Mouse (Mus musculus) macrophage (primary cell): Measurements from ENCODE around the gene Olfr572. TPM values are rescaled to one million over a fixed set of nuclear protein-coding genes. Genes with fewer than 3 reads are reported as not detected.

Experiments used
- H3K27ac ChIP-seq: fragments of 350-480 bp; formaldehyde crosslinking; 2 replicates; pipeline ENCODE4 v1.9.0; 2021
- H3K36me3 ChIP-seq: fragments of 350-480 bp; formaldehyde crosslinking; 2 replicates; pipeline ENCODE4 v1.9.0; 2021; ENCODE audit errors: inconsistent target
- H3K4me3 ChIP-seq: fragments of 350-480 bp; formaldehyde crosslinking; 2 replicates; pipeline ENCODE4 v1.9.0; 2021; ENCODE audit errors: inconsistent target
- H3K79me2 ChIP-seq: fragments of 350-480 bp; formaldehyde crosslinking; 2 replicates; pipeline ENCODE4 v1.9.0; 2021; ENCODE audit errors: inconsistent target
- WGBS: methylation state at CpG from one replicate; pipeline ENCODE4 v1.1.7; 2026; ENCODE audit warnings: inconsistent platforms; ENCODE audit not compliant: missing documents; 5-methylcytosine and 5-hydroxymethylcytosine counted together
- polyA plus RNA-seq: library from polyadenylated mRNA; stranded (reverse); fragments of 250-400 nt; gene quantifications from 3 replicates; pipeline ENCODE4 v1.2.4, GENCODE M21; 2018; ENCODE audit warnings: inconsistent platforms
- total RNA-seq, 78 experiments: library from RNA; depleted of rRNA; stranded (reverse); fragments of 250-400 nt; gene quantifications; 1 replicate in 9 of 78; 2 replicates in 24 of 78; 3 replicates in 43 of 78; 4 replicates in 2 of 78; pipeline ENCODE4 v1.2.4; 2018; ENCODE audit warnings: inconsistent platforms in 56 of 78

Gene Olfr572
- total RNA-seq (2018; cell fraction: chromatin; rRNA removed), result not detected
- total RNA-seq (2018; cell fraction: cytosol; rRNA removed), result not detected
- total RNA-seq (2018; cell fraction: nucleus; rRNA removed), result not detected
- not detected in 3 replicates for polyA plus RNA-seq

- no peaks in the 10 kb centered on the region for H3K36me3 ChIP-seq
- WGBS, result 89% methylated on average over 1 of the region's 1 CpGs
Measured at GRCm38 (mm10) chr7:102924109-102924508, at the start of gene Olfr572. Gene Olfr572, plus strand, starts transcription at chr7:102924409.

GRCm38 (mm10) chr7:102876822-102877221 lies 47.4 kb upstream of the Olfr572 start, which contains the start of gene Olfr568:
Gene Olfr568, plus strand, starts transcription at chr7:102877122.
- no peak within 1 kb of the TSS for H3K4me3 ChIP-seq
- no peaks in the 10 kb centered on the region for H3K79me2 ChIP-seq
- H3K27ac ChIP-seq, result no peak within 1 kb of the TSS
- H3K36me3 ChIP-seq, result no peaks in the 10 kb centered on the region

More at GRCm38 (mm10) chr7:102924109-102924508, at the start of gene Olfr572:
- Histone ChIP-seq H3K27ac (no peak within 1 kb of the TSS), H3K79me2 (no peaks in the 10 kb centered on the region), H3K4me3 (no peak within 1 kb of the TSS)

GRCm38 (mm10) chr7:102890782-102891181 lies 33.4 kb upstream of the Olfr572 start, which contains the start of gene Olfr569:
Gene Olfr569, minus strand, starts transcription at chr7:102890882.
- Histone ChIP-seq H3K27ac (no peak within 1 kb of the TSS), H3K79me2 (no peaks in the 10 kb centered on the region), H3K36me3 (no peaks in the 10 kb centered on the region), H3K4me3 (no peak within 1 kb of the TSS)
- WGBS, result 85% methylated on average over 3 of the region's 3 CpGs

- Histone ChIP-seq H3K4me3 (no peak overlapping the region), H3K79me2 (no peaks in the 10 kb centered on the region), H3K36me3 (no peaks in the 10 kb centered on the region), H3K27ac (no peak overlapping the region)
- 36% methylated on average over 1 of the region's 1 CpGs for WGBS
Measured at GRCm38 (mm10) chr7:102915261-102915660, 8.9 kb upstream of the Olfr572 start.

- Histone ChIP-seq H3K36me3 (no peaks in the 10 kb centered on the region), H3K79me2 (no peaks in the 10 kb centered on the region), H3K27ac (no peak overlapping the region), H3K4me3 (no peak overlapping the region)
- 86% methylated on average over 5 of the region's 5 CpGs for WGBS
Measured at GRCm38 (mm10) chr7:102916405-102916804, 7.8 kb upstream of the Olfr572 start.

- 85% methylated on average over 4 of the region's 4 CpGs for WGBS
- no peaks in the 10 kb centered on the region for H3K36me3 ChIP-seq
- H3K27ac ChIP-seq, result no peak within 1 kb of the TSS
- no peaks in the 10 kb centered on the region for H3K79me2 ChIP-seq
- H3K4me3 ChIP-seq, result no peak within 1 kb of the TSS
Measured at GRCm38 (mm10) chr7:102917032-102917875, 7.0 kb upstream of the Olfr572 start, which contains the start of gene Olfr571. Gene Olfr571, minus strand, starts transcription at chr7:102917536.

- no peaks in the 10 kb centered on the region for H3K36me3 ChIP-seq
- no peaks in the 10 kb centered on the region for H3K79me2 ChIP-seq
- H3K27ac ChIP-seq, result no peak overlapping the region
- 0% methylated on average over 1 of the region's 1 CpGs for WGBS
- H3K4me3 ChIP-seq, result no peak overlapping the region
Measured at GRCm38 (mm10) chr7:102919632-102920031, 4.6 kb upstream of the Olfr572 start.

- 20% methylated on average over 3 of the region's 3 CpGs for WGBS
- Histone ChIP-seq H3K4me3 (no peak overlapping the region), H3K27ac (no peak overlapping the region), H3K36me3 (no peaks in the 10 kb centered on the region), H3K79me2 (no peaks in the 10 kb centered on the region)
Measured at GRCm38 (mm10) chr7:102927105-102927504, 2.9 kb downstream of the Olfr572 start.

GRCm38 (mm10) chr7:102942475-102942874 lies 18.3 kb downstream of the Olfr572 start, which contains the start of gene Olfr573-ps1:
Gene Olfr573-ps1, minus strand, starts transcription at chr7:102942575.
- Histone ChIP-seq H3K36me3 (no peaks in the 10 kb centered on the region), H3K79me2 (no peaks in the 10 kb centered on the region), H3K4me3 (no peak within 1 kb of the TSS), H3K27ac (no peak within 1 kb of the TSS)
- 100% methylated on average over 2 of the region's 2 CpGs for WGBS

- WGBS, result 100% methylated on average over 1 of the region's 1 CpGs
- Histone ChIP-seq H3K4me3 (no peak overlapping the region), H3K79me2 (no peaks in the 10 kb centered on the region), H3K36me3 (no peaks in the 10 kb centered on the region), H3K27ac (no peak overlapping the region)
Measured at GRCm38 (mm10) chr7:102943417-102943816, 19.2 kb downstream of the Olfr572 start.

GRCm38 (mm10) chr7:102948167-102948566 lies 24.0 kb downstream of the Olfr572 start, which contains the start of gene Olfr574:
Gene Olfr574, plus strand, starts transcription at chr7:102948467.
- 100% methylated on average over 1 of the region's 1 CpGs for WGBS
- no peak within 1 kb of the TSS for H3K4me3 ChIP-seq
- H3K79me2 ChIP-seq, result no peaks in the 10 kb centered on the region
- H3K36me3 ChIP-seq, result no peaks in the 10 kb centered on the region
- H3K27ac ChIP-seq, result no peak within 1 kb of the TSS

GRCm38 (mm10) chr7:102950732-102951131 lies 26.5 kb downstream of the Olfr572 start:
- no peak overlapping the region for H3K27ac ChIP-seq
- no peak overlapping the region for H3K4me3 ChIP-seq
- no peaks in the 10 kb centered on the region for H3K36me3 ChIP-seq
- no peaks in the 10 kb centered on the region for H3K79me2 ChIP-seq
- WGBS, result 100% methylated on average over 1 of the region's 1 CpGs

GRCm38 (mm10) chr7:102958137-102958536 lies 33.9 kb downstream of the Olfr572 start:
- H3K36me3 ChIP-seq, result no peaks in the 10 kb centered on the region
- H3K79me2 ChIP-seq, result no peaks in the 10 kb centered on the region
- H3K4me3 ChIP-seq, result no peak overlapping the region
- no peak overlapping the region for H3K27ac ChIP-seq
- WGBS, result 84% methylated on average over 3 of the region's 3 CpGs

GRCm38 (mm10) chr7:102958593-102958992 lies 34.4 kb downstream of the Olfr572 start, which contains the start of gene Olfr575:
Gene Olfr575, minus strand, starts transcription at chr7:102958775.
- Histone ChIP-seq H3K27ac (no peak within 1 kb of the TSS), H3K79me2 (no peaks in the 10 kb centered on the region), H3K4me3 (no peak within 1 kb of the TSS), H3K36me3 (no peaks in the 10 kb centered on the region)
- WGBS, result 67% methylated on average over 1 of the region's 1 CpGs

GRCm38 (mm10) chr7:102962360-102962759 lies 38.2 kb downstream of the Olfr572 start, which contains the start of gene Olfr576:
Gene Olfr576, plus strand, starts transcription at chr7:102962660.
- Histone ChIP-seq H3K27ac (no peak within 1 kb of the TSS), H3K79me2 (no peaks in the 10 kb centered on the region), H3K36me3 (no peaks in the 10 kb centered on the region), H3K4me3 (no peak within 1 kb of the TSS)
- WGBS, result 57% methylated on average over 2 of the region's 2 CpGs
